Mouse (Mus musculus) forebrain, embryonic 12.5 days (tissue): ENCODE results near the gene Lipo2. TPM values are rescaled to one million over a fixed set of nuclear protein-coding genes. Genes with fewer than 3 reads are reported as not detected.
A peak's percentile ranks its signal among the peaks of the same experiment; 100 is the strongest.
"Not testable (repeated sequence)": the region's sequence is repeated elsewhere in the genome, so short reads cannot be mapped to it uniquely, and the experiment has no call there.

Experiments used
- ATAC-seq: fragments of 200-750 bp; cut with Nextera tagmentation; 2 replicates; pipeline ENCODE4 v1.8.0; 2017; ENCODE audit warnings: moderate TSS enrichment; ENCODE audit not compliant: low FRiP score
- H3K27ac ChIP-seq: fragments of 300-500 bp; sonication (generic); 2 replicates; pipeline ENCODE4 v1.5.1; 2016; ENCODE audit warnings: mild to moderate bottlenecking
- H3K27me3 ChIP-seq: fragments of 300-500 bp; sonication (generic); 2 replicates; pipeline ENCODE4 v1.6.1; 2016; ENCODE audit warnings: mild to moderate bottlenecking
- H3K36me3 ChIP-seq: fragments of 300-500 bp; sonication (generic); replicated peaks from 2 replicates; pipeline ENCODE4 v1.6.1; 2016; ENCODE audit warnings: mild to moderate bottlenecking
- H3K4me1 ChIP-seq: fragments of 300-500 bp; sonication (generic); 2 replicates; pipeline ENCODE4 v1.6.1; 2016
- H3K4me2 ChIP-seq: fragments of 300-500 bp; sonication (generic); 2 replicates; pipeline ENCODE4 v1.6.1; 2016; ENCODE audit warnings: mild to moderate bottlenecking, moderate library complexity
- H3K4me3 ChIP-seq: fragments of 300-500 bp; sonication (generic); replicated peaks from 2 replicates; pipeline ENCODE4 v1.5.1; 2016; ENCODE audit warnings: mild to moderate bottlenecking
- H3K9ac ChIP-seq: fragments of 300-500 bp; sonication (generic); 2 replicates; pipeline ENCODE4 v1.6.1; 2016; ENCODE audit warnings: mild to moderate bottlenecking
- H3K9me3 ChIP-seq: fragments of 300-500 bp; sonication (generic); 2 replicates; pipeline ENCODE4 v1.6.1; 2016
- WGBS: fragments of 180-500 bp; shearing (Covaris S2); methylation state at CpG from one replicate; pipeline ENCODE4 v1.1.7; 2016; 5-methylcytosine and 5-hydroxymethylcytosine counted together
- polyA plus RNA-seq: library from polyadenylated mRNA; unstranded; fragments of >200 nt; fragmentation: Nextera tagmentation; extraction: Ambion mirVana; gene quantifications from 2 replicates; pipeline ENCODE4 v1.2.1, GENCODE M21; 2016

The Lipo2 gene
- polyA plus RNA-seq = 0.19 and 0.69 TPM in 2 replicates

- H3K4me3 ChIP-seq, H3K27ac ChIP-seq, H3K36me3 ChIP-seq, H3K4me1 ChIP-seq, ATAC-seq, H3K9ac ChIP-seq, H3K4me2 ChIP-seq, H3K27me3 ChIP-seq, H3K9me3 ChIP-seq: not testable (repeated sequence)
- WGBS = 85% methylated on average over 1 of the region's 1 CpGs
Observed at GRCm38 (mm10) chr19:33751259-33751658, at the start of gene Lipo2. Gene Lipo2 (minus strand): TSS chr19:33751359.

- H3K4me3 ChIP-seq, H3K9me3 ChIP-seq, H3K27me3 ChIP-seq, H3K27ac ChIP-seq, ATAC-seq, H3K36me3 ChIP-seq, H3K4me1 ChIP-seq, H3K4me2 ChIP-seq, H3K9ac ChIP-seq: not testable (repeated sequence)
Observed at GRCm38 (mm10) chr19:33787359-33787758, 36.2 kb upstream of the Lipo2 start, which contains the start of gene Lipo1. Gene Lipo1 (minus strand): TSS chr19:33787459.

GRCm38 (mm10) chr19:33786576-33787277, 35.6 kb upstream of the Lipo2 start:
- ATAC-seq = no peak
- H3K4me1 ChIP-seq = no peaks in the 10 kb centered on the region
- H3K36me3 ChIP-seq = no peaks in the 10 kb centered on the region
- no peak overlapping the region for H3K27ac ChIP-seq
- no peaks in the 10 kb centered on the region for H3K9me3 ChIP-seq
- H3K4me2 ChIP-seq = no peak overlapping the region
- H3K27me3 ChIP-seq = no peaks in the 10 kb centered on the region
- H3K9ac ChIP-seq = no peak overlapping the region
- 93% methylated on average over 12 of the region's 12 CpGs for WGBS
- H3K4me3 ChIP-seq = no peak overlapping the region

GRCm38 (mm10) chr19:33761287-33762086, 10.3 kb upstream of the Lipo2 start, which contains the start of gene Lipo3:
Gene Lipo3 (minus strand): TSS chr19:33761951.
- peak within 1 kb of the TSS; percentile 21 for H3K4me2 ChIP-seq
- H3K4me1 ChIP-seq, H3K9ac ChIP-seq, H3K27ac ChIP-seq, H3K9me3 ChIP-seq, H3K36me3 ChIP-seq, H3K27me3 ChIP-seq, H3K4me3 ChIP-seq: not testable (repeated sequence)
- 34% methylated on average over 13 of the region's 41 CpGs for WGBS
- ATAC-seq = peak; percentile 95

Other genes with a start within 250 kb of the Lipo2 start
- not detected in 2 replicates for gene Lipo4, start 233.6 kb downstream of the Lipo2 start, polyA plus RNA-seq
- not detected in 2 replicates for gene Gm8978, start 126.1 kb downstream of the Lipo2 start, polyA plus RNA-seq
- 10.5 and 11.8 TPM in 2 replicates for gene Lipo3, start 10.6 kb upstream of the Lipo2 start, polyA plus RNA-seq
- gene Lipo1, start 36.1 kb upstream of the Lipo2 start, polyA plus RNA-seq = not detected in 2 replicates
- gene Lipf, start 209.8 kb upstream of the Lipo2 start, polyA plus RNA-seq = not detected in 2 replicates